Mouse (Mus musculus) intestine, postnatal 0 days (tissue): ENCODE measurements at regions not wholly inside any gene's neighbourhood (a gene's known extent, or its start where the extent isn't known, plus 50 kb on each side); places are given as distances from the start of the nearest gene placed in this dataset.
"Not testable (repeated sequence)": the region's sequence is repeated elsewhere in the genome, so short reads cannot be mapped to it uniquely, and the experiment has no call there.

ENCODE experiments used
- ATAC-seq: fragments of 200-750 bp; cut with Nextera tagmentation; 2 replicates; pipeline ENCODE4 v1.8.0; 2017; ENCODE audit warnings: mild to moderate bottlenecking, moderate TSS enrichment, moderate library complexity
- H3K27ac ChIP-seq: fragments of 300-500 bp; sonication (generic); 2 replicates; pipeline ENCODE4 v1.5.1; 2014; ENCODE audit warnings: mild to moderate bottlenecking, low read depth, low read length, moderate library complexity
- H3K27me3 ChIP-seq: fragments of 300-500 bp; sonication (generic); replicated peaks from 2 replicates; pipeline ENCODE4 v1.6.1; 2014; ENCODE audit warnings: low read length, mixed read lengths; ENCODE audit not compliant: control insufficient read depth, insufficient read depth
- H3K36me3 ChIP-seq: fragments of 300-500 bp; sonication (generic); 2 replicates; pipeline ENCODE4 v1.6.1; 2014; ENCODE audit warnings: mild to moderate bottlenecking, moderate library complexity; ENCODE audit not compliant: control insufficient read depth, insufficient read depth
- H3K4me1 ChIP-seq: fragments of 300-500 bp; sonication (generic); replicated peaks from 2 replicates; pipeline ENCODE4 v1.6.1; 2014; ENCODE audit warnings: antibody characterized with exemption, low read length, mixed read lengths; ENCODE audit not compliant: control insufficient read depth, insufficient read depth
- H3K4me2 ChIP-seq: fragments of 300-500 bp; sonication (generic); replicated peaks from 2 replicates; pipeline ENCODE4 v1.6.1; 2014; ENCODE audit warnings: low read depth, mild to moderate bottlenecking, moderate library complexity
- H3K4me3 ChIP-seq: fragments of 300-500 bp; sonication (generic); 2 replicates; pipeline ENCODE4 v1.5.1; 2014; ENCODE audit warnings: low read depth, low read length
- H3K9ac ChIP-seq: fragments of 300-500 bp; sonication (generic); 2 replicates; pipeline ENCODE4 v1.6.1; 2014; ENCODE audit warnings: mild to moderate bottlenecking, low read depth, low read length
- H3K9me3 ChIP-seq: fragments of 300-500 bp; sonication (generic); 2 replicates; pipeline ENCODE4 v1.6.1; 2016; ENCODE audit warnings: mixed run types; ENCODE audit not compliant: control insufficient read depth
- CTCF ChIP-seq: sonication (generic); IDR thresholded peaks from 2 replicates; pipeline ENCODE4 v1.5.1; 2016; ENCODE audit warnings: low read depth, mild to moderate bottlenecking, control low read depth, antibody characterized with exemption, moderate library complexity
- WGBS: fragments of 180-500 bp; shearing (Covaris S2); extraction: QIAGEN DNeasy Blood & Tissue Kit; methylation state at CpG from one replicate; pipeline ENCODE4 v1.1.7; 2014; 5-methylcytosine and 5-hydroxymethylcytosine counted together

DNA sequence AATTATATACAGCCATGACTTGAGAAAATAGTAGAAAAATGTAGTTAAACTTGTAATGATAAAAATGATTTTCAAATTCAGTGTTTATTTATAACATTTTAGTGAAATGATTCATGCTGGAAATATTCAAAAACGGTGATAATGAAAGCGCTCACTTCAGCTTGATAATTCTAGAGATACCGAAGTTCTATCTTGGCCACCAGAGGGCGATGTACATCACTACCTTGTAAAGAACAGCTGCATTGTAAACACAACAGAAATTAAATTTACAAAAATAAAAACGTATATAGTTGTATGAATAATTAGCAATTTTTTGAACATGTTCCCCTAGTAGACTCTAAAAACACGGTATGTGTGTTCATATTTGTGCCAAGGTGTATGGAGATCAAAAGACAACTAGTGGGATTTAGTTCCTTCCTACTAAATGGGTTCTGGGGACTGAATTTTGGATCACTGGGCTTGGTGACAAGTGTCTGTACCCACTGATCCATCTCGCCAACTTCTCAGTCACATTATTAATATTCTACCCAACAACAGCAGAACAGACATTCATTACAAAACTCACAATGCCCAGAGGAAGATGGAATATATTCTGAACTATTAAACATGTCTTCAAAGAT is 1191.6 kb downstream of the 9330182O14Rik start:
- Histone ChIP-seq H3K9ac (no peak overlapping the region), H3K36me3 (no peaks in the 10 kb centered on the region), H3K4me3 (no peak overlapping the region), H3K4me1 (no peaks in the 10 kb centered on the region), H3K4me2 (no peak overlapping the region), H3K27ac (no peak overlapping the region), H3K27me3 (no peaks in the 10 kb centered on the region), H3K9me3 (no peaks in the 10 kb centered on the region)
- peak; percentile 78 for TF ChIP-seq CTCF
- WGBS, result 10% methylated on average over 7 of the region's 7 CpGs
- no peak for ATAC-seq

DNA sequence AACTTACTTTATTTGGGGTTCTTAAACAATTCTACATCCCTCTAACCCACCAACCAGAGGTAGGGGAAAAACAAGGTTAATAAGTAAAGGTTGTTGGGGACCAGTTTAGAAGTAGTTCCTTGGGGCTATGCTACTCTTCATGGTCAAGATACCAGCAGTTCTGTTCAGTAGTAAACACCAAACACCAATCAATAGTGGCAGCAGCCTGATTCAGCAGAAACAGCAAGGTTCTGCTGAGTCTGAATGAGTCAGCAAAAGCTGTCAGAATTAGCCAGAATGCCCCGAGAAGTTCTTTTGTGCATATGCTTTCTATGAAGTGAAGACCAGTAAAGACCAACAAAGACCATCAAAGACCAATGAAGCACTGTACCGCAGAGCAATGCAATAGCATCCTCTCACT is 1195.1 kb downstream of the 9330182O14Rik start:
- H3K4me3 ChIP-seq, result no peak overlapping the region
- H3K9me3 ChIP-seq, result no peaks in the 10 kb centered on the region
- no peak overlapping the region for H3K9ac ChIP-seq
- no peak overlapping the region for H3K4me2 ChIP-seq
- H3K36me3 ChIP-seq, result no peaks in the 10 kb centered on the region
- H3K27me3 ChIP-seq, result no peaks in the 10 kb centered on the region
- H3K4me1 ChIP-seq, result no peaks in the 10 kb centered on the region
- 78% methylated on average over 2 of the region's 2 CpGs for WGBS
- no peak overlapping the region for H3K27ac ChIP-seq
- no peak for TF ChIP-seq CTCF
- no peak for ATAC-seq

DNA sequence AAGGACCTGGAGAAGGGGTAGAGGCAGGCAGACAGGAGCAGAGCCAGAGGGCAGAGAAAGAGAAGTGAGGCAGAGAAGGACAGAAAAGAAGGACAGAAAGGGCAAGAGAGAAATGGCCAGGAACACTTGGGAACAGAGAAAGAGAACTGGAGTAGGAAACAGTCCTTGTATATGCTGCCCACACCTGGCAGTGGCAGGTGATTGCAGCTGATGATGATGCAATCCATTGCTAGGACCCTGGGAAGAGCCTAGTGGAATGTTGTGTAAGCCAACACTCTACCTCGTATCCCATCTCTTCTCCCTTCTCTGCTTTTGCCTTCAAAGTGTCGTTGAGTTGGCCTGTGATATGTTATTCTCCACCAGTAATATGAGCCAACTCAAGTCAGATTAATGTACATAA is 1195.9 kb downstream of the 9330182O14Rik start:
- ATAC-seq, result no peak
- Histone ChIP-seq H3K27ac (no peak overlapping the region), H3K9me3 (no peaks in the 10 kb centered on the region), H3K9ac (no peak overlapping the region), H3K36me3 (no peaks in the 10 kb centered on the region), H3K4me1 (no peaks in the 10 kb centered on the region), H3K27me3 (no peaks in the 10 kb centered on the region), H3K4me2 (no peak overlapping the region), H3K4me3 (no peak overlapping the region)
- WGBS, result 22% methylated on average over 2 of the region's 2 CpGs
- TF ChIP-seq CTCF, result peak; percentile 52

DNA sequence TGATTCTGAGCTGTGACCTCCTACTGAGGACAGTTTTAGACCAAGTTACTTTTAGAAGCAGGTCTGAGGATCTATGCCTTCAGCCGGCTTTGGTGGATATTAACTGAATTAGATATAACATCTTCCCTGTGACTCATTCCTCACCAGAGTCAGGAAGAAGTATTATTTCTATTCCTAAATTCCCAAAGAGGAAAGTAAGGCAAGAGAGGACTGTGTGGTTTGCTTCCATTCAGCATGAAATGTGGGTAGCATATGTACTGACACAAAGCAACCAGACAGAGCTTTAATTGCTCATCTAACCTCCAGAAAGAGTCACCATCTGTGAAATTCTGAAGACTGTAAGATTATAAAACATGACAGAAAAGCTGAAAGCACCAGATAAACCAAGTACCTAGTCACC is 1198.3 kb downstream of the 9330182O14Rik start:
- Histone ChIP-seq H3K36me3 (no peaks in the 10 kb centered on the region), H3K9ac (no peak overlapping the region), H3K4me1 (no peaks in the 10 kb centered on the region), H3K4me2 (no peak overlapping the region), H3K27me3 (no peaks in the 10 kb centered on the region), H3K27ac (no peak overlapping the region), H3K4me3 (no peak overlapping the region), H3K9me3 (no peaks in the 10 kb centered on the region)
- no peak for ATAC-seq
- WGBS, result 71% methylated on average over 1 of the region's 1 CpGs
- no peak for TF ChIP-seq CTCF

DNA sequence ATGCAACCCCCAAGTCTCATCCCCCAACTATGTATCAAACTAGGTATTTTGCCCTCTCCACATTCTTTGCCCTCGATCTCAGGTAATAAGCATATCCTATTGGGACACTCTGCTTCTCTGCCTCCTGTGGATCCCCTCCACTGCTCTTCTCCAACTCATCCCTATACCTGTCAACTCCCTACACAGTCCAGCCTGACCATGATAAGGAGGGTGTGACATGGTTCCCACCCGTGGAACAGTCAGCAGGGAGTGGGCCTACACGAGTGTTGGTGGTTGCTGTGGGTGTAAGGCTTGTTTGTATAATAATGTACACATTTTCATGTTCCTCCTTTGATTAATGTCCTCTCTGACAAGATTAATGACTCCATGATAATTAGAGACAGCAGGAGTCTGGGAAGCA is 1199.0 kb downstream of the 9330182O14Rik start:
- WGBS, result 68% methylated on average over 3 of the region's 3 CpGs
- Histone ChIP-seq H3K4me1 (no peaks in the 10 kb centered on the region), H3K4me2 (no peak overlapping the region), H3K4me3 (no peak overlapping the region), H3K27me3 (no peaks in the 10 kb centered on the region), H3K9me3 (no peaks in the 10 kb centered on the region), H3K9ac (no peak overlapping the region), H3K36me3 (no peaks in the 10 kb centered on the region), H3K27ac (no peak overlapping the region)
- TF ChIP-seq CTCF, result no peak
- no peak for ATAC-seq

DNA sequence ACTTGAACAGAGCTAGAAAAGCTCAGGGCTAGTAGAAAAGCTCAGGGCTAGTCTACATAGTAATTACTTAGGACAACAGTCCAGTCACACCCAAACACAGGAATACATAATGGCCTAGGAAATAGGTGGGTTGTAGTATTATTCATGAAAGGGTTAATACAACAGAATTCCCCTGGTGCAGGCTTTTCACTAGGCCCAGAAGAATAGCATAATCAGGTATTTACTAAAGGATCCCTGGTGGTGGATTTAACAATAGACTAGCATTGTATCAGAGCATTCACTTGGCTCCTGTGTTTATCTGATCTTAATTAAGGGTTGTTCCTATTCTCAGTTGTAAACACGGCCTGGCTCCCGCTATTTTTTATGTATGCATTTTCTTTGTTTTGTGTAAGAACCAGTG is 1206.5 kb downstream of the 9330182O14Rik start:
- not testable (repeated sequence) for H3K4me3 ChIP-seq, H3K4me2 ChIP-seq, H3K9ac ChIP-seq, H3K27ac ChIP-seq, H3K27me3 ChIP-seq, ATAC-seq, H3K4me1 ChIP-seq, H3K36me3 ChIP-seq, H3K9me3 ChIP-seq
- WGBS, result 89% methylated on average over 2 of the region's 2 CpGs

DNA sequence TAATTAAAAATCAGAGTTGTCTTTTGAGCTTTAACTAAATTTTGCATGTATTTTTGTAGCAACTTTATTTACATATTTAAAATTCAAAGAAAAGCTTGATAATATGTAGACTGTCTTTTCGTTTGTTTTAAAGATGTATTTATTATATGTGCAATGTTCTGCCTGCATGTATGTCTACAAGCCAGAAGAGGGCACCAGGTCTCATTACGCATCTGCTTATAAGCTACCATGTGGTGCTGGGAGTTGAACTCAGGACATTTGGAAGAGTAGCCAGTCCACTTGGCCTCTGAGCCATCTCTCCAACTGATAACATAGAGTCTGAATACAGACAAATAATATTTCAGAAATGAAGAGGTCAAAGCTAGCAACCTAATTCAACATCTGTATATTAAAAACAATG is 1211.4 kb downstream of the 9330182O14Rik start:
- WGBS, result 88% methylated on average over 2 of the region's 2 CpGs

More for the DNA sequence above, 1211.4 kb downstream of the 9330182O14Rik start:
- Histone ChIP-seq H3K9me3 (no peaks in the 10 kb centered on the region), H3K27me3 (no peaks in the 10 kb centered on the region), H3K9ac (no peak overlapping the region), H3K36me3 (no peaks in the 10 kb centered on the region), H3K27ac (no peak overlapping the region), H3K4me1 (no peaks in the 10 kb centered on the region), H3K4me3 (no peak overlapping the region), H3K4me2 (no peak overlapping the region)
- TF ChIP-seq CTCF, result peak; percentile 15; the same call in 1 of the 2 replicates
- no peak for ATAC-seq
